Mouse (Mus musculus): Measurements from ENCODE around the gene Entr1. TPM values are rescaled to one million over a fixed set of nuclear protein-coding genes. Genes with fewer than 3 reads are reported as not detected.
"Not testable (repeated sequence)": the region's sequence is repeated elsewhere in the genome, so short reads cannot be mapped to it uniquely, and the experiment has no call there.

Gene Entr1
- polyA plus RNA-seq, 1 experiment from 2014 or later = 117 TPM

GRCm38 (mm10) chr2:26380871-26381270 is 8.2 kb downstream of the Entr1 start:
- Histone ChIP-seq H3K27ac (0 out of 2 replicates have a peak overlapping the region, but pooled peaks have one; percentile 25), H3K4me2 (peak overlapping the region; percentile 89), H3K36me3 (peaks cover 67% of the 10 kb centered on the region), H3K4me3 (peak overlapping the region; percentile 78), H3K9ac (peak overlapping the region; percentile 71; the same call in 1 of the 2 replicates)
- WGBS = 20% methylated on average over 6 of the region's 6 CpGs
- not testable (repeated sequence) for H3K4me1 ChIP-seq; H3K27me3 ChIP-seq; ATAC-seq (ENCODE audit: borderline replicate concordance, extremely low read depth, low FRiP score, low TSS enrichment); H3K9me3 ChIP-seq

GRCm38 (mm10) chr2:26380131-26380771 is 8.9 kb downstream of the Entr1 start, which contains the start of gene Snapc4:
TSS of gene Snapc4 (minus strand) at chr2:26380653.
- peak within 1 kb of the TSS; percentile 89 for H3K4me2 ChIP-seq
- no peaks in the 10 kb centered on the region for H3K9me3 ChIP-seq
- H3K4me3 ChIP-seq = peak within 1 kb of the TSS; percentile 78
- under 1% methylated on average over 38 of the region's 38 CpGs for WGBS
- peak within 1 kb of the TSS; percentile 25; the same call in 1 of the 2 replicates for H3K27ac ChIP-seq
- H3K4me1 ChIP-seq = peaks cover 4% of the 10 kb centered on the region
- no peaks in the 10 kb centered on the region for H3K27me3 ChIP-seq
- ATAC-seq (ENCODE audit: borderline replicate concordance, extremely low read depth, low FRiP score, low TSS enrichment) = peak; percentile 95
- H3K9ac ChIP-seq = peak within 1 kb of the TSS; percentile 71
- peaks cover 67% of the 10 kb centered on the region for H3K36me3 ChIP-seq

DNA sequence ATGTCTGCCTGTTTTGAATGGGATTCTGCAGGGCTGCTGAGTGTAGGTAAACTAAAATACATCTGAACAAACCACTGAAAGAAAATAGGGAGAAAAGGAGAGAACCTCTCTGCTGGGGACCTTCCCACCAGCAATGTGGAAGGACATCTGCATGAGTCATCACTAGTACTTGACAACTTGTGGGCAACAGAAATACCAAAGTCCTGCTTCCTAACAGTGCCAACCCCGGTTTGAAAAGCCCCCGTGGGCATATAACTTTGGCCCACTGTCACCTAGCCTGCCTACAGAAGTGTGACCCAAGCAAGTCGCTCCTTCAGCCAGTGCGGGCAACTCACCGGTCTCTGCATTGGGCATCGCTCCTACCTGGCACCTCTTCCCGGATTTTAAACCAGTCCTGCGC is 16.7 kb downstream of the Entr1 start:
- no peaks in the 10 kb centered on the region for H3K27me3 ChIP-seq
- H3K4me2 ChIP-seq = no peak overlapping the region
- 94% methylated on average over 8 of the region's 8 CpGs for WGBS
- ATAC-seq (ENCODE audit: borderline replicate concordance, extremely low read depth, low FRiP score, low TSS enrichment) = no peak
- H3K27ac ChIP-seq = no peak overlapping the region
- H3K4me1 ChIP-seq = no peaks in the 10 kb centered on the region
- H3K9me3 ChIP-seq = no peaks in the 10 kb centered on the region
- peaks cover 95% of the 10 kb centered on the region for H3K36me3 ChIP-seq
- no peak overlapping the region for H3K4me3 ChIP-seq
- H3K9ac ChIP-seq = no peak overlapping the region

- no peak overlapping the region for H3K4me3 ChIP-seq
- ATAC-seq (ENCODE audit: borderline replicate concordance, extremely low read depth, low FRiP score, low TSS enrichment) = no peak
- H3K27me3 ChIP-seq = no peaks in the 10 kb centered on the region
- H3K9ac ChIP-seq = no peak overlapping the region
- H3K9me3 ChIP-seq = no peaks in the 10 kb centered on the region
- no peak overlapping the region for H3K27ac ChIP-seq
- peaks cover 14% of the 10 kb centered on the region for H3K4me1 ChIP-seq
- no peak overlapping the region for H3K4me2 ChIP-seq
- 85% methylated on average over 1 of the region's 1 CpGs for WGBS
- H3K36me3 ChIP-seq = peaks cover 87% of the 10 kb centered on the region
Measured at GRCm38 (mm10) chr2:26368572-26368971, 20.5 kb downstream of the Entr1 start.

DNA sequence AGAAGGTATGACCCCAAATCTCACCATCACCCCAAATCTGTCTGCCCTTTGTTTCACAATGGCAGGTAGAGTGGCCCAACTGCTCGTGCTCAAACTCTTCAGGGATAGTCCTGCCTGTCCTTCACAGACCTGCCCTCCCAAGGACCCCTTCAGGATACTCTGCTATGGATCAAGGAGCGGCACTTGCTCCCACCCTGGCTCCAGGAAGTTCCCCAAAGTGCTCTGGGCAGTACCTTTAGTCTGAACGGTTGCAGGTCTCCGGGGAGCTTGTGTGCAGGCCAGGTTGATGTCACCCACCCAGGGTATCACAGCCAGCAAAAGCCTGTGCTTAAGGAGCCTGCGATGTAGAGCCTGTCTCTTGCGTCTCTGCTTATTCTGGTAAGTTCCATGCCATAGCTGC is 21.2 kb downstream of the Entr1 start:
- 91% methylated on average over 6 of the region's 6 CpGs for WGBS
- Histone ChIP-seq H3K4me2 (no peak overlapping the region), H3K27ac (no peak overlapping the region), H3K9me3 (no peaks in the 10 kb centered on the region), H3K36me3 (peaks cover 82% of the 10 kb centered on the region), H3K9ac (no peak overlapping the region), H3K4me1 (peaks cover 14% of the 10 kb centered on the region), H3K4me3 (no peak overlapping the region), H3K27me3 (no peaks in the 10 kb centered on the region)
- ATAC-seq (ENCODE audit: borderline replicate concordance, extremely low read depth, low FRiP score, low TSS enrichment) = no peak

DNA sequence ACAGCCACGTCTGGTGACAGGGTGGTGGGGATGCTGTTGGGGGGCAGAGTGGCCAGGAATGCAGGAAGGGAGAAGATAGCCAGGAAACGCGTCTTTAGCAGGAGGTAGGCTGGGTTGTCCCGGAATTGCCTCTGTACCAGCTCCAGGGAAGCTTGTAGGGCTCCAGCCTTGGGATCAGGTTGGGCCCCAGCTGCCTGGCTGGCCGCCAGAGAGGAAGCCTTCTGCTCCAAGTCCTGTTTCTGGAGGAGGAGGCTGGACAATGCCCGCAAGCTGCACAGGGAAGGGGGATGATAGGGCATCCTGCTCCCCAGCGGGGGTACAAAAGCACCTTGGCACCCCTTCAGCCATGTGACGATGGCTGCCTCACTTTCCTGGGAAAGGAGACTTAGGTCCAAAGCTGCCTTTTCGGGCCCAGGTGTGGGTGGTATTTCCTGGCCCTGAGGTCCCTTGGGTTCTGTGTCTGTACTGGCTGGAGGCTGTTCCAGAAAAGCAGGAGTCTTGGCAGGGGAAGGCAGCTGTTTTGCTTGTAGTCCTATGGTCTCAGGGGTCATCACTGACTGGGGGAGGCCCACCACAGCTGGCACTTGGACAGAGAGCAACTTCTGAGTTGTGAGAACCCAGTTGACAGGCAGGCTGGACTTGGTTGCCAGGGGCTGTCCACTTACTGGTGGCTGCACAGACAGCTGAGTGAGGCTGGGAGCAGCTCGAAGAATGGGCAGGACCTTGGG is 24.2 kb downstream of the Entr1 start:
- H3K9ac ChIP-seq = no peak overlapping the region
- WGBS = 59% methylated on average over 10 of the region's 10 CpGs
- peaks cover 14% of the 10 kb centered on the region for H3K4me1 ChIP-seq
- ATAC-seq (ENCODE audit: borderline replicate concordance, extremely low read depth, low FRiP score, low TSS enrichment) = peak; percentile 50; the same call in 1 of the 2 replicates
- H3K4me3 ChIP-seq = no peak overlapping the region
- H3K4me2 ChIP-seq = no peak overlapping the region
- H3K36me3 ChIP-seq = peaks cover 56% of the 10 kb centered on the region
- no peaks in the 10 kb centered on the region for H3K27me3 ChIP-seq
- H3K9me3 ChIP-seq = no peaks in the 10 kb centered on the region
- peak overlapping the region; percentile 48 for H3K27ac ChIP-seq

- Histone ChIP-seq H3K9ac (no peak overlapping the region), H3K9me3 (no peaks in the 10 kb centered on the region), H3K4me1 (peaks cover 14% of the 10 kb centered on the region), H3K27me3 (no peaks in the 10 kb centered on the region), H3K4me3 (no peak overlapping the region), H3K4me2 (no peak overlapping the region), H3K27ac (no peak overlapping the region), H3K36me3 (peaks cover 42% of the 10 kb centered on the region)
- no peak for ATAC-seq (ENCODE audit: borderline replicate concordance, extremely low read depth, low FRiP score, low TSS enrichment)
- WGBS = 46% methylated on average over 5 of the region's 5 CpGs
Measured at GRCm38 (mm10) chr2:26363481-26363880, 25.6 kb downstream of the Entr1 start.

DNA sequence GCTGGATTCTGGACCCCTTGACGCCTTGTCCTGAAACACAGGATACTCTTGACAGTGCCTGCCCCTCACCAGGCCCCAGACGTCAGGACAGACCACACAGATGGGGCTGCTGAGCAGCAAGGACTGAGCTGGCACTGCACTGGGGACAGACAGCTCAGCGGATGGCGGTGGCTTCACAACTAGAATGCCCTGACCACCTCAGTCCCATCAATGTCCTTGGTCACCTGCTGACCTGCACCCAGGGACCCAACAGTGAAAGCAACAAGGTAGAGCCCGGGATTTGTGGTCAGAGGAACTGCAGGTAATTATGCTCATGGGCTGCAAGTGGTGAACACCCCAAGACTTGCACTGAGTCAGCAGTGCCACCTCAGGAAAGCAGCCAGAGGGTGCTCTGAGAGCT is 26.1 kb downstream of the Entr1 start:
- Histone ChIP-seq H3K9ac (no peak overlapping the region), H3K27ac (no peak overlapping the region), H3K4me1 (peaks cover 14% of the 10 kb centered on the region), H3K9me3 (no peaks in the 10 kb centered on the region), H3K27me3 (no peaks in the 10 kb centered on the region), H3K36me3 (peaks cover 37% of the 10 kb centered on the region), H3K4me2 (no peak overlapping the region), H3K4me3 (no peak overlapping the region)
- 78% methylated on average over 5 of the region's 5 CpGs for whole genome bisulfite sequencing
- no peak for ATAC-seq (ENCODE audit: borderline replicate concordance, extremely low read depth, low FRiP score, low TSS enrichment)

- Histone ChIP-seq H3K36me3 (peaks cover 16% of the 10 kb centered on the region), H3K4me3 (no peak within 1 kb of the TSS), H3K9me3 (no peaks in the 10 kb centered on the region), H3K9ac (no peak within 1 kb of the TSS), H3K4me2 (no peak within 1 kb of the TSS), H3K27me3 (no peaks in the 10 kb centered on the region), H3K4me1 (peaks cover 24% of the 10 kb centered on the region), H3K27ac (no peak within 1 kb of the TSS)
- ATAC-seq (ENCODE audit: borderline replicate concordance, extremely low read depth, low FRiP score, low TSS enrichment) = no peak
- 25% methylated on average over 3 of the region's 3 CpGs for whole genome bisulfite sequencing
Measured at GRCm38 (mm10) chr2:26360772-26361171, 28.3 kb downstream of the Entr1 start, which contains the start of gene Card9. TSS of gene Card9 (minus strand) at chr2:26360918.

GRCm38 (mm10) chr2:26359983-26360382 is 29.1 kb downstream of the Entr1 start:
- H3K4me2 ChIP-seq = no peak overlapping the region
- H3K9me3 ChIP-seq = no peaks in the 10 kb centered on the region
- peaks cover 10% of the 10 kb centered on the region; the same call in 1 of the 2 replicates for H3K36me3 ChIP-seq
- ATAC-seq (ENCODE audit: borderline replicate concordance, extremely low read depth, low FRiP score, low TSS enrichment) = no peak
- H3K9ac ChIP-seq = no peak overlapping the region
- H3K4me3 ChIP-seq = no peak overlapping the region
- no peak overlapping the region for H3K27ac ChIP-seq
- WGBS = 73% methylated on average over 6 of the region's 6 CpGs
- H3K4me1 ChIP-seq = peaks cover 16% of the 10 kb centered on the region
- no peaks in the 10 kb centered on the region for H3K27me3 ChIP-seq

GRCm38 (mm10) chr2:26358667-26359320 is 30.3 kb downstream of the Entr1 start:
- H3K9me3 ChIP-seq = no peaks in the 10 kb centered on the region
- 77% methylated on average over 13 of the region's 13 CpGs for WGBS

GRCm38 (mm10) chr2:26357484-26357883 is 31.6 kb downstream of the Entr1 start:
- H3K27me3 ChIP-seq = no peaks in the 10 kb centered on the region
- ATAC-seq (ENCODE audit: borderline replicate concordance, extremely low read depth, low FRiP score, low TSS enrichment) = no peak
- H3K4me3 ChIP-seq = no peak overlapping the region
- WGBS = 46% methylated on average over 15 of the region's 15 CpGs
- no peak overlapping the region; the same call in 1 of the 2 replicates for H3K9ac ChIP-seq
- peaks cover 16% of the 10 kb centered on the region for H3K4me1 ChIP-seq
- H3K36me3 ChIP-seq = no peaks in the 10 kb centered on the region
- H3K4me2 ChIP-seq = no peak overlapping the region
- H3K27ac ChIP-seq = no peak overlapping the region; the same call in 1 of the 2 replicates
- no peaks in the 10 kb centered on the region for H3K9me3 ChIP-seq

More at GRCm38 (mm10) chr2:26358667-26359320, 30.3 kb downstream of the Entr1 start:
- no peaks in the 10 kb centered on the region for H3K27me3 ChIP-seq
- H3K27ac ChIP-seq = no peak overlapping the region
- no peak for ATAC-seq (ENCODE audit: borderline replicate concordance, extremely low read depth, low FRiP score, low TSS enrichment)
- peaks cover 10% of the 10 kb centered on the region for H3K4me1 ChIP-seq
- no peak overlapping the region for H3K4me3 ChIP-seq
- H3K9ac ChIP-seq = no peak overlapping the region
- H3K4me2 ChIP-seq = no peak overlapping the region
- peaks cover 4% of the 10 kb centered on the region; the same call in 1 of the 2 replicates for H3K36me3 ChIP-seq
